ENCODE assay signal across 11 mouse cellular contexts in the genomic region with DNA sequence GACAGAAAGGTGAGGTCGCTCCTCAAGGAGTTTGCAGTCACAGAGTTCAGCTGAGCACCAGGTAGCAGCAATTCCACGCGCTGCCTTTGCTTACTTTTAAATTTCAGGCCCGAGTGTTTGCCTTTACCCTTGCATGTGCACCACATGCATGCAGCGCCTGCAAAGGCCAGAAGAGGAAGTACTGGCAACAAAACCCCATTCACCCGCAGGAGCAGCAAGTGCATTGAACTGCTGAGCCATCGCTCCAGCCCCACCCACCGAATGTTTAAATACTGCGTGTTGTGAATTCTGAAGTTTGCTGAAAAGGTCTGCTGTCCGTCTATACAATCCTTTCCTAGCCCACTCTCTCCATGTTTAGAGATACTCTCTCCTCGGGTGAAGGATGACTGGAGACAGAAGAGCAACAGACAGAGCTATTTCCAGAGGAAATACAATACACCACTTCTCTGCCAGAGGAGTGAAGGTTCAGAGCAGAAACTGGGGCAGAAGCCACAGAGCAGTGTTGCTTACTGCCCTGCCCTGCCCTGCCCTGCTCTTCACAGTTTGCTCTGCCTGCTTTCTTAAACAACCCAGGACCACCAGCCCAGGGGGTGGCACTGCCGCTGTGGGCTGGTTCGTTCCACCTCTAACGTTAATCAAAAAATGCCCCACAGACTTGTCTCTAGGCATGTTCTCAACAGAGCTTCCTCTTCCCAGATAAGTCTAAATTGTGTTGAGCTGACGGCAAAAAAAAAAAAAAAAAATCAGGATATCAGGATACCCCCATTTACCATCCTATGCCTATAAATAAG. TPM values are rescaled to one million over a fixed set of nuclear protein-coding genes. Genes with fewer than 3 reads are reported as not detected.
DNase-seq lines count a peak whose midpoint lies in the region; ATAC-seq and TF ChIP-seq lines count a peak whose summit lies in the region.
"Had no signal": no experiment of that assay in that cellular context is flagged by ENCODE, and none has a peak within 500 bp of the region (broad histone marks: within the 10 kb centered on the region; RNA-seq: fewer than 3 reads in every experiment).

No protein-coding gene starts in this region.

- no peaks in the 10 kb centered on the region for H3K36me3 ChIP-seq in liver, embryonic 14.5 days (replicated peaks; ENCODE audit: control insufficient read depth, insufficient read depth, low read depth)
- peaks cover 2% of the 10 kb centered on the region; the same call in 1 of the 2 replicates for H3K36me3 ChIP-seq in splenic B cell, adult 2 months (ENCODE audit: control insufficient read depth, insufficient read depth, low read length, poor library complexity, severe bottlenecking)

- no peak overlapping the region for H3K27ac ChIP-seq in liver, embryonic 14.5 days
- H3K27ac ChIP-seq: kidney, postnatal 0 days; limb, embryonic 13.5 days had no signal

- no peak overlapping the region for H3K4me2 ChIP-seq in liver, embryonic 14.5 days (ENCODE audit: low read depth)
- H3K4me2 ChIP-seq: limb, embryonic 13.5 days had no signal

- TF ChIP-seq EP300 in liver, embryonic 14.5 days (IDR thresholded peaks at IDR 0.05; ENCODE audit: low read depth): no peak

- no peaks in the 10 kb centered on the region for H3K9me3 ChIP-seq in liver, embryonic 14.5 days (ENCODE audit: control insufficient read depth, low read length)
- H3K9me3 ChIP-seq: limb, embryonic 13.5 days had no signal

- H3K4me3 ChIP-seq in liver, embryonic 14.5 days (ENCODE audit: insufficient read depth in 1 of 2, low read depth in 2 of 2, low read length in 2 of 2): no peak overlapping the region
- H3K4me3 ChIP-seq: limb, embryonic 13.5 days had no signal

- WGBS in liver, embryonic 14.5 days (ENCODE audit: insufficient replicate concordance): 26% methylated on average over 15 of the region's 15 CpGs

- peaks cover 3 to 8% of the 10 kb centered on the region in 2 experiments; a peak in 3 of 4 replicates for H3K4me1 ChIP-seq in liver, embryonic 14.5 days (replicated peaks; ENCODE audit: control insufficient read depth in 2 of 2, insufficient read depth in 2 of 2, low read length in 1 of 2)

- TF ChIP-seq CTCF in liver, embryonic 14.5 days (IDR thresholded peaks at IDR 0.05; ENCODE audit: low read depth): 0 out of 2 replicates have a peak, but pooled peaks have one; percentile 11

- no peak overlapping the region for H3K9ac ChIP-seq in liver, embryonic 14.5 days (replicated peaks)
- H3K9ac ChIP-seq: limb, embryonic 13.5 days had no signal

- peaks cover 5% of the 10 kb centered on the region for H3K27me3 ChIP-seq in liver, embryonic 14.5 days (ENCODE audit: control insufficient read depth, insufficient read depth, low read length)
- H3K27me3 ChIP-seq in splenic B cell, adult 2 months (ENCODE audit: control insufficient read depth, insufficient read depth, low read length, poor library complexity, severe bottlenecking): no peaks in the 10 kb centered on the region

- DNase-seq in kidney, postnatal 4 days: peak; percentile 21 to 33
- no peak for DNase-seq in kidney, adult 8-10 months
- peak; percentile 31 for DNase-seq in ZHBTc4 (ENCODE audit: low read depth, low spot score)
- DNase-seq in liver, embryonic 14.5 days (ENCODE audit: low read depth in 3 of 3, low spot score in 3 of 3): no peak
- peak; percentile 35 for DNase-seq in splenic B cell, adult 2 months (ENCODE audit: low read depth, low spot score)
- no peak for DNase-seq in retina, postnatal 1 day
- DNase-seq in adrenal gland, postnatal 36 days: no peak
- DNase-seq: heart, postnatal 36 days had no signal

- no peak for ATAC-seq in liver, embryonic 14.5 days (ENCODE audit: insufficient read depth)
- ATAC-seq in erythroblast, adult 5-6 weeks (replicated peaks; ENCODE audit: low FRiP score, poor library complexity, severe bottlenecking): no peak

RNA-seq across cellular contexts. Expression of gene Marc1, which starts 3.3 kb away (rescaled TPM):
- polyA plus RNA-seq in liver, embryonic 14.5 days (2012; rRNA removed): 10.2 and 10.3 TPM in 2 replicates
- polyA plus RNA-seq in liver, embryonic 14.5 days (2014; fragmentation: Nextera tagmentation; extraction: Ambion mirVana): 22.6 and 28.6 TPM in 2 replicates
- total RNA-seq in erythroblast, adult 5-6 weeks (2015; ENCODE audit: low replicate concordance): not detected in 2 replicates
- not detected in 2 replicates for total RNA-seq in erythroblast, adult 5-6 weeks (2017; ENCODE audit: low replicate concordance)
- total RNA-seq in adrenal gland, postnatal 36 days (2021): 1 to 10 TPM; 3.7 to 7.4 TPM
- total RNA-seq: heart, postnatal 36 days had no signal

RNA-seq across cellular contexts. Expression of gene Marc2, which starts 38.4 kb away (rescaled TPM):
- polyA plus RNA-seq in liver, embryonic 14.5 days (2012; rRNA removed): 53.3 and 58.6 TPM in 2 replicates
- polyA plus RNA-seq in liver, embryonic 14.5 days (2014; fragmentation: Nextera tagmentation; extraction: Ambion mirVana): 227 TPM in 2 replicates
- 31.6 and 35.5 TPM in 2 replicates for total RNA-seq in erythroblast, adult 5-6 weeks (2015; ENCODE audit: low replicate concordance)
- 24.7 and 25.2 TPM in 2 replicates for total RNA-seq in erythroblast, adult 5-6 weeks (2017; ENCODE audit: low replicate concordance)
- 100 to 1,000 TPM; 380 to 404 TPM for total RNA-seq in adrenal gland, postnatal 36 days (2021)

Comparison
In these comparisons a context has a peak if more than half of its experiments do, and no peak if none do; other contexts are left out.
1. DNase-seq: peak in kidney, postnatal 4 days (2 of 2), ZHBTc4 (single experiment) and splenic B cell, adult 2 months (single experiment); none in kidney, adult 8-10 months (0 of 2), liver, embryonic 14.5 days (0 of 3), retina, postnatal 1 day (single experiment) and adrenal gland, postnatal 36 days (0 of 2).
2. RNA of gene Marc1, which starts 3.3 kb away (total RNA-seq): 3.7 to 7.4 TPM in adrenal gland, postnatal 36 days; not detected in erythroblast, adult 5-6 weeks; every median in the first group is over 4 times any median in the second.
3. RNA of gene Marc2, which starts 38.4 kb away (total RNA-seq): 380 to 404 TPM in adrenal gland, postnatal 36 days; 24.7 to 35.5 TPM in erythroblast, adult 5-6 weeks; every median in the first group is over 10 times any median in the second.